Mouse (Mus musculus) heart, adult 2 months (tissue): ENCODE data around the gene Anks1b. TPM values are rescaled to one million over a fixed set of nuclear protein-coding genes. Genes with fewer than 3 reads are reported as not detected.

Experiments
- DNase-seq, 2 experiments: peaks; one replicate each; pipeline ENCODE4 v3.0.0; 2021
- H3K27ac ChIP-seq: fragments of 200-600 bp; 2 replicates; pipeline ENCODE4 v1.8.1; 2022
- H3K27me3 ChIP-seq: fragments of 200-500 bp; 2 replicates; pipeline ENCODE4 v1.6.1; 2012; ENCODE audit warnings: mild to moderate bottlenecking, low read length, inconsistent platforms, mixed read lengths; ENCODE audit not compliant: control insufficient read depth, insufficient read depth
- H3K36me3 ChIP-seq: fragments of 200-500 bp; 2 replicates; pipeline ENCODE4 v1.6.1; 2012; ENCODE audit warnings: low read length, inconsistent platforms; ENCODE audit not compliant: control insufficient read depth, insufficient read depth
- H3K4me1 ChIP-seq: fragments of 200-500 bp; 2 replicates; pipeline ENCODE4 v1.6.1; 2011; ENCODE audit warnings: low read length; ENCODE audit not compliant: control insufficient read depth, insufficient read depth
- H3K4me3 ChIP-seq: fragments of 200-600 bp; 2 replicates; pipeline ENCODE4 v1.8.1; 2022
- H3K79me2 ChIP-seq: fragments of 200-500 bp; replicated peaks from 2 replicates; pipeline ENCODE4 v1.6.1; 2012; ENCODE audit warnings: mild to moderate bottlenecking, inconsistent platforms, low read length, moderate library complexity, mixed read lengths; ENCODE audit not compliant: control insufficient read depth, insufficient read depth
- H3K9ac ChIP-seq: fragments of 200-500 bp; 2 replicates; pipeline ENCODE4 v1.6.1; 2012; ENCODE audit warnings: low read depth, mild to moderate bottlenecking, control low read depth, inconsistent platforms, low read length, mixed read lengths
- CTCF ChIP-seq: fragments of 200-600 bp; IDR thresholded peaks from 2 replicates; pipeline ENCODE4 v1.8.1; 2022; ENCODE audit warnings: antibody characterized with exemption, mild to moderate bottlenecking, moderate library complexity
- EP300 ChIP-seq: fragments of 200-500 bp; IDR thresholded peaks from 2 replicates; pipeline ENCODE4 v1.6.1; 2011; ENCODE audit warnings: low read depth, low read length, control low read depth; ENCODE audit not compliant: insufficient read depth
- POLR2A ChIP-seq: fragments of 200-500 bp; IDR thresholded peaks from 2 replicates; pipeline ENCODE4 v1.6.1; 2011; ENCODE audit warnings: mild to moderate bottlenecking, low read depth, low read length, control low read depth; ENCODE audit not compliant: insufficient read depth
- WGBS: fragments of 180-500 bp; shearing (Covaris S2); methylation state at CpG from one replicate; pipeline ENCODE4 v1.1.7; 2018; 5-methylcytosine and 5-hydroxymethylcytosine counted together
- intact Hi-C: fragments of 180-260 bp; cut with DNase I; formaldehyde crosslinking; loops from one replicate; pipeline ENCODE4 v1.15.1; 2025
- polyA plus RNA-seq: library from polyadenylated mRNA; depleted of rRNA; stranded (reverse); fragments of >200 nt; gene quantifications from 2 replicates; pipeline ENCODE4 v1.2.3, GENCODE M21; 2012
- total RNA-seq, 2 experiments: library from RNA; stranded (reverse); gene quantifications; 2 replicates each; pipeline ENCODE4 v1.2.3; 2021

Gene Anks1b
- total and polyA plus RNA-seq, 3 experiments = 0.16 to 0.80 (median 0.52) TPM

DNA sequence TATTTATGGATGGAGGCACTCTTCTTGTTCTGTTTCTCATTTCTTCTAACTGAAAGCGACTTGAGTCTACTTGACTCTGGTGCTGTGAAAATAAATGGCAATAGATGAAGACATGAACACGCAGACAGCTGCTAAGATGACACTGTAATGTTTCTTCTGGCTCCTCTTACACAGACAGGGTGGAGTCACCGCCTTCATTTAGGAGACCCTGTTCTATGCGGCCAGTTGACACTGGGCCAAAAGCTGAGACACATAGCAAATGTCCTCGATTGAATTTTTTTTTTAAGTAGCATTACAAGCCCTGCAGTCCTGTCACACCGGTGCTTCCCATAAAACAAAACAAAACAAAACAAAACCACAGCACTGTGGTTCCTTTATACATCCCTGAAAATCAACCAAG is 1080.5 kb downstream of the Anks1b start:
- H3K9ac ChIP-seq = no peak overlapping the region
- TF ChIP-seq POLR2A = no peak
- no peak for TF ChIP-seq CTCF
- TF ChIP-seq EP300 = no peak
- H3K4me1 ChIP-seq = no peaks in the 10 kb centered on the region
- peak overlapping the region; percentile 21 for H3K27ac ChIP-seq
- DNase-seq = peak in 1 of 2 experiments; percentile 44
- no peak overlapping the region for H3K4me3 ChIP-seq
- no peaks in the 10 kb centered on the region for H3K27me3 ChIP-seq
- H3K36me3 ChIP-seq = no peaks in the 10 kb centered on the region
- intact Hi-C loops = no loop called here
- WGBS = 62% methylated on average over 6 of the region's 6 CpGs
- no peaks in the 10 kb centered on the region for H3K79me2 ChIP-seq

DNA sequence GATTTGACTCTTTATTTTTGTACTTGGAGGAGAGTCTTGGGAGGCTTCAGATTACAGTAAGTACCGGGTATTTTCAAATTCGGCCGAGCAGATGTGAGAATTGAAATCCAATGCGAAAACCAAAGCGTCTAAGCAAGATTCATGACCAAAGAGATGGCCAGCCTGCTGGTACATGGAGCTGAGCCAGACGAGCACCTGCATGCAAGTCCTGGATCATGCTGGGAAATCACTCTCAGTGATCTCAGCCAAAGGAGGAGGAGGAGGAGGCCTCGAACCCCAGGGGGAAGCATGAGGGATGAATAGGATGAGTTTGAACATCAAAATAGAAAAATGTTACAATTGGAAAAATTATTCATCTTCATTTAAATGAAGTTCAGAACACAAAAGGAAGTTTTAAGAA is 1087.1 kb downstream of the Anks1b start:
- Histone ChIP-seq H3K4me1 (no peaks in the 10 kb centered on the region), H3K36me3 (no peaks in the 10 kb centered on the region), H3K4me3 (no peak overlapping the region), H3K79me2 (no peaks in the 10 kb centered on the region), H3K27ac (no peak overlapping the region), H3K27me3 (no peaks in the 10 kb centered on the region), H3K9ac (no peak overlapping the region)
- no peak for DNase-seq
- 76% methylated on average over 7 of the region's 7 CpGs for WGBS
- intact Hi-C loops = no loop called here
- TF ChIP-seq POLR2A (no peak), EP300 (no peak), CTCF (no peak)

DNA sequence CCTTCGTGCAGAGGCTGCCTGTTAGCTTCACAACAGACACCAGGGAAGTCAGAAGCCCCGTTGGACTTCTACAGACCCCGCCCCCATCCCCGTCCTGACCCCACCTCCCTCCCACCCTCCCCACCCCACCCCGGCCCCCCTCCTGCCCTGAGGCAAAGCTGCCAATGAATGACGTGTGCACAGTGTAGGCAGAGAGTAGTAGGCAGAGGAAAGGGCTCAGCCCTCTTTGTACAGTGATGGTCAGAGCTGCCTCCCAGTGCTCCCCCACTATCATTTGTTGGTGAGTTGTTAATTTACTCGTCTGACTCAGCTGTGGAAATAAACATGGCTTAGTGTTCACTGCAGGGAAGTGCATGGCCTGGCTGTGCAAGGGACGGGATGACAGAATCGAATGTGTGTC is 1091.2 kb downstream of the Anks1b start:
- no peak for TF ChIP-seq EP300
- TF ChIP-seq CTCF = no peak
- no peak for TF ChIP-seq POLR2A
- Histone ChIP-seq H3K4me1 (no peaks in the 10 kb centered on the region), H3K4me3 (no peak overlapping the region), H3K27ac (no peak overlapping the region), H3K36me3 (no peaks in the 10 kb centered on the region), H3K27me3 (peaks cover 5% of the 10 kb centered on the region), H3K9ac (no peak overlapping the region), H3K79me2 (no peaks in the 10 kb centered on the region)
- intact Hi-C loops = no loop called here
- no peak for DNase-seq
- 25% methylated on average over 9 of the region's 9 CpGs for WGBS

DNA sequence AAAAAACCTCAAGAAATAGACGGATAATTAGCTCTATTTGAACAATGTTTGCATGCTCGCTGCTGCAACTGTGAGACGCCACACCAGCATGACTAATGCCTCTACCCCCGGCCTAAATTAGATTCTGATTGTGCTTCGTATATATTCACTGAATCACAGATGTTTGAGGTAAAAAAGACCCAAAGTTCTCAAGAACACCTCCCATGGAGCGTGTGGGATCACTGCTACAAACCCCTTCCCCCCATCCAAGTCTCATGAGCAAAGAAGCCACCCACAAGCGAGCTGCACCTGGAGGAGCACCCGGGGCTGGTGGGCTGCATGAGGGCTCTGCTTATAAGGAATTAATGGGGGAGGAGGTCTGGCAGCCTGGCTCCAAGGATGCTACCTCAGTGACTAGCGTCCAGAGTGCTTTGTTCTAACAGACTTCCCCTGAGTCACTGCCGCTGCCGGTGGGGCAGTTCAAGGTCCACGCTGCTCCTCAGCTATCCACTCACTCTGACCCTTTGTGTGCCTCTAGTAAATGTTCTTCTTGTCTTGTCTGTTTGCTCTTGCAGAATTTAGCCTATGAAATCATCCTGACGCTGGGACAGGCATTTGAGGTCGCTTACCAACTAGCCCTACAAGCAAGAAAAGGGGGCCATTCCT is 1092.5 kb downstream of the Anks1b start:
- no peak for TF ChIP-seq EP300
- no peak for TF ChIP-seq CTCF
- TF ChIP-seq POLR2A = no peak
- Histone ChIP-seq H3K4me1 (no peaks in the 10 kb centered on the region; the same call in 1 of the 2 replicates), H3K9ac (no peak overlapping the region), H3K79me2 (no peaks in the 10 kb centered on the region), H3K27ac (no peak overlapping the region), H3K36me3 (no peaks in the 10 kb centered on the region), H3K4me3 (no peak overlapping the region), H3K27me3 (peaks cover 6% of the 10 kb centered on the region)
- intact Hi-C loops = no loop called here
- WGBS = 63% methylated on average over 14 of the region's 14 CpGs
- no peak for DNase-seq

DNA sequence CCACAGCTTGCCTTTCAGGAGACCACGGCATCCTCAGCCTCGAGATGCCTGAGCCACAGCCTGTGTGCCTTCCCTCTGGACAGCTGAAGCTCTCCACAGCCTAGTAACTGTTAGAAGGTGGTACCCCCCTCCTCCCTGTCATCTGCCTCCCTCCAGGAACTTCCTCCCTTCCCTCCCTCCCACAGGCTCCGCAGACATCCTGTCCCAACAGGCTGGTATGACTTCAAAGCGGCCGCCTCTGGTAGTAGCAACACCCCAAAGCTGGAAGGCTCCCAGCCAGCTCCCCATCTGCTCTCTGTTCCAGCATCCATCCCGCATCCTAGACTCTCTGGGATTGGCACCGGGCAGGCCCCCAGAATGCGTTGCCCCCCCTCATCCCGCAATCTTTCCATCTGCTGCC is 1093.5 kb downstream of the Anks1b start:
- peaks cover 6% of the 10 kb centered on the region for H3K27me3 ChIP-seq
- WGBS = 21% methylated on average over 9 of the region's 9 CpGs
- TF ChIP-seq CTCF (no peak), POLR2A (no peak), EP300 (no peak)
- H3K9ac ChIP-seq = no peak overlapping the region
- DNase-seq = no peak
- H3K79me2 ChIP-seq = no peaks in the 10 kb centered on the region
- no peaks in the 10 kb centered on the region; the same call in 1 of the 2 replicates for H3K4me1 ChIP-seq
- no peaks in the 10 kb centered on the region for H3K36me3 ChIP-seq
- intact Hi-C loops = no loop called here
- no peak overlapping the region for H3K27ac ChIP-seq
- H3K4me3 ChIP-seq = no peak overlapping the region

DNA sequence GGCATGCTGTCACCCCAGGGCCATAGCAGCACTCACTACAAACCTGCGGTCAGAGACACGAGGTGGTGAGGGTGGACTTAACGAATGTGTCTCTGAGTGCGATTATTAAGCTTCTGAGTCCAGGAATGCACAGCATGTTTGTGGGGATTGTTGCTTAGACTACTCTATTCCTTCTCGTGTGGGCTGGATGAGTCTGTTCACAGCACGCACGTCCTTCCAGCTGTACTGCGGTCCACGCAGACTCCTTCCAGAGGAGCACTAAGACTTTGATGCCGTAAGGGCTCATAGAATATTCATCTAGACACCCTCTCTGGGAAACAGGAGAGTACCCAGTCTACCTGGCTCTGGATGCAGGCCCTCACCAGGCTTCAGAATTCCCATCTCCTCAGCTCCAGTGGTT is 1094.9 kb downstream of the Anks1b start:
- Histone ChIP-seq H3K36me3 (no peaks in the 10 kb centered on the region), H3K27ac (no peak overlapping the region), H3K79me2 (no peaks in the 10 kb centered on the region), H3K4me1 (no peaks in the 10 kb centered on the region; the same call in 1 of the 2 replicates), H3K4me3 (no peak overlapping the region), H3K9ac (no peak overlapping the region), H3K27me3 (peaks cover 6% of the 10 kb centered on the region)
- 96% methylated on average over 10 of the region's 10 CpGs for WGBS
- intact Hi-C loops = no loop called here
- DNase-seq = no peak
- TF ChIP-seq EP300 (no peak), POLR2A (no peak), CTCF (no peak)
